Mouse (Mus musculus): Measurements from ENCODE around the gene Maco1. TPM values are rescaled to one million over a fixed set of nuclear protein-coding genes. Genes with fewer than 3 reads are reported as not detected.

The Maco1 gene
- total RNA-seq, 2 experiments from 2014 or later = 10.6 to 15.4 TPM

Other genes with a start within 250 kb of the Maco1 start
- 1 to 10 TPM; 4.1 to 5.1 TPM for gene Man1c1, start 149.1 kb downstream of the Maco1 start, total RNA-seq (2021)
- gene Ldlrap1, start 85.3 kb downstream of the Maco1 start, total RNA-seq (2021) = 1 to 10 TPM; 3.2 to 5.0 TPM
- gene Rhd, start 11.2 kb upstream of the Maco1 start, total RNA-seq (2021) = not detected
- gene Tmem50a, start 61.7 kb upstream of the Maco1 start, total RNA-seq (2021) = 10 to 100 TPM; 25.7 to 32.2 TPM
- gene Rsrp1, start 70.2 kb upstream of the Maco1 start, total RNA-seq (2021) = 100 to 1,000 TPM; 155 to 161 TPM
- 10 to 100 TPM; 32.7 to 34.8 TPM for gene Syf2, start 77.6 kb upstream of the Maco1 start, total RNA-seq (2021)